7 mouse cellular contexts compared by ENCODE assay signal in genomic region chr9:46392641-46393321, GRCm38 (mm10).
DNase-seq lines count a peak whose midpoint lies in the region; ATAC-seq and TF ChIP-seq lines count a peak whose summit lies in the region.

No protein-coding gene starts in this region.

- no peak overlapping the region for H3K27ac ChIP-seq in MEL (ENCODE audit: control insufficient read depth, low read depth, low read length)
- H3K27ac ChIP-seq in bone marrow macrophage, adult 2 months (ENCODE audit: insufficient read depth, low read depth, low read length), result no peak overlapping the region
- no peak overlapping the region for H3K27ac ChIP-seq in forebrain, embryonic 12.5 days
- H3K27ac ChIP-seq in hindbrain, embryonic 15.5 days (replicated peaks), result no peak overlapping the region
- no peak overlapping the region for H3K27ac ChIP-seq in midbrain, embryonic 13.5 days

- peak; percentile 29 for TF ChIP-seq RAD21 in MEL (IDR thresholded peaks at IDR 0.05; ENCODE audit: low read depth, low read length)

- no peaks in the 10 kb centered on the region for H3K36me3 ChIP-seq in MEL (ENCODE audit: control insufficient read depth in 1 of 2, insufficient read depth in 2 of 2, low read length in 2 of 2)
- no peaks in the 10 kb centered on the region for H3K36me3 ChIP-seq in forebrain, embryonic 12.5 days (replicated peaks)
- H3K36me3 ChIP-seq in hindbrain, embryonic 15.5 days, result no peaks in the 10 kb centered on the region
- H3K36me3 ChIP-seq in midbrain, embryonic 13.5 days, result no peaks in the 10 kb centered on the region
- no peaks in the 10 kb centered on the region for H3K36me3 ChIP-seq in splenic B cell, adult 2 months (ENCODE audit: control insufficient read depth, insufficient read depth, low read length, poor library complexity, severe bottlenecking)

- 0 out of 2 replicates have a peak, but pooled peaks have one; percentile 12 for ATAC-seq in forebrain, embryonic 12.5 days (ENCODE audit: low FRiP score)
- ATAC-seq in hindbrain, embryonic 15.5 days (ENCODE audit: low FRiP score, low read depth), result 0 out of 2 replicates have a peak, but pooled peaks have one; percentile 32
- ATAC-seq in midbrain, embryonic 13.5 days, result peak; percentile 28

- no peak overlapping the region for H3K9ac ChIP-seq in MEL (ENCODE audit: control insufficient read depth, low read depth, low read length, poor library complexity, severe bottlenecking)
- no peak overlapping the region for H3K9ac ChIP-seq in forebrain, embryonic 12.5 days
- H3K9ac ChIP-seq in hindbrain, embryonic 15.5 days, result no peak overlapping the region
- 0 out of 2 replicates have a peak overlapping the region, but pooled peaks have one; percentile 28 for H3K9ac ChIP-seq in midbrain, embryonic 13.5 days (replicated peaks)

- H3K79me2 ChIP-seq in MEL (ENCODE audit: control insufficient read depth, insufficient read depth, low read length, poor library complexity), result no peaks in the 10 kb centered on the region

- H3K4me3 ChIP-seq in MEL (ENCODE audit: control insufficient read depth in 1 of 2, insufficient read depth in 1 of 2, low read depth in 2 of 2, low read length in 2 of 2), result no peak overlapping the region
- no peak overlapping the region for H3K4me3 ChIP-seq in bone marrow macrophage, adult 2 months (ENCODE audit: insufficient read depth, low read length)
- H3K4me3 ChIP-seq in forebrain, embryonic 12.5 days (replicated peaks), result no peak overlapping the region
- H3K4me3 ChIP-seq in hindbrain, embryonic 15.5 days, result no peak overlapping the region
- no peak overlapping the region for H3K4me3 ChIP-seq in midbrain, embryonic 13.5 days (replicated peaks)

- WGBS in forebrain, embryonic 12.5 days, result 4% methylated on average over 23 of the region's 23 CpGs
- 6% methylated on average over 23 of the region's 23 CpGs for WGBS in hindbrain, embryonic 15.5 days
- 7% methylated on average over 23 of the region's 23 CpGs for WGBS in midbrain, embryonic 13.5 days

- TF ChIP-seq EP300 in MEL (IDR thresholded peaks at IDR 0.05; ENCODE audit: low read depth in 1 of 2, low read length in 2 of 2), result no peak

- H3K27me3 ChIP-seq in MEL (ENCODE audit: control insufficient read depth in 1 of 2, insufficient read depth in 2 of 2, low read length in 2 of 2), result no peaks in the 10 kb centered on the region
- H3K27me3 ChIP-seq in forebrain, embryonic 12.5 days, result peaks cover 46% of the 10 kb centered on the region
- H3K27me3 ChIP-seq in hindbrain, embryonic 15.5 days, result no peaks in the 10 kb centered on the region
- H3K27me3 ChIP-seq in midbrain, embryonic 13.5 days, result peaks cover 30% of the 10 kb centered on the region
- no peaks in the 10 kb centered on the region for H3K27me3 ChIP-seq in splenic B cell, adult 2 months (ENCODE audit: control insufficient read depth, insufficient read depth, low read length, poor library complexity, severe bottlenecking)

- TF ChIP-seq CTCF in MEL (IDR thresholded peaks at IDR 0.05 in 2 of 3, conservative IDR thresholded peaks at IDR 0.05 in 1 of 3; ENCODE audit: control insufficient read depth in 1 of 3, insufficient read depth in 1 of 3, low read depth in 2 of 3, low read length in 3 of 3, poor library complexity in 1 of 3, severe bottlenecking in 1 of 3), result peak in 2 of 3 experiments; percentile 29 to 68; a peak in 5 of 6 replicates
- TF ChIP-seq CTCF in bone marrow macrophage, adult 2 months (IDR thresholded peaks at IDR 0.05; ENCODE audit: low read depth, low read length), result peak; percentile 84

- no peak for DNase-seq in MEL (ENCODE audit: low read depth, low spot score)
- DNase-seq in left cerebral cortex, postnatal 14 days (ENCODE audit: low spot score in 2 of 2), result peak; percentile 42 to 62
- peak; percentile 26 for DNase-seq in splenic B cell, adult 2 months (ENCODE audit: low read depth, low spot score)

- no peaks in the 10 kb centered on the region for H3K9me3 ChIP-seq in MEL (replicated peaks; ENCODE audit: insufficient read depth, low read length)
- no peaks in the 10 kb centered on the region for H3K9me3 ChIP-seq in forebrain, embryonic 12.5 days
- H3K9me3 ChIP-seq in hindbrain, embryonic 15.5 days, result no peaks in the 10 kb centered on the region
- H3K9me3 ChIP-seq in midbrain, embryonic 13.5 days, result no peaks in the 10 kb centered on the region

- intact Hi-C loops in left cerebral cortex, postnatal 14 days (cut with DNase I), result loop anchor here (5.0 kb wide), 1 partner anchor 210 kb away; no protein-coding TSS in a partner anchor

- H3K4me1 ChIP-seq in MEL (ENCODE audit: control insufficient read depth in 1 of 2, insufficient read depth in 2 of 2, low read length in 2 of 2), result no peaks in the 10 kb centered on the region
- no peaks in the 10 kb centered on the region for H3K4me1 ChIP-seq in bone marrow macrophage, adult 2 months (ENCODE audit: control insufficient read depth, insufficient read depth, low read length)
- H3K4me1 ChIP-seq in forebrain, embryonic 12.5 days, result peaks cover 47% of the 10 kb centered on the region
- peaks cover 26% of the 10 kb centered on the region for H3K4me1 ChIP-seq in hindbrain, embryonic 15.5 days (replicated peaks)
- H3K4me1 ChIP-seq in midbrain, embryonic 13.5 days (replicated peaks), result peaks cover 48% of the 10 kb centered on the region

- no peak for TF ChIP-seq POLR2A in MEL (IDR thresholded peaks at IDR 0.05; ENCODE audit: control insufficient read depth in 1 of 2, insufficient read depth in 1 of 2, low read depth in 1 of 2, low read length in 2 of 2, poor library complexity in 1 of 2)
- no peak for TF ChIP-seq POLR2A in bone marrow macrophage, adult 2 months (IDR thresholded peaks at IDR 0.05; ENCODE audit: borderline replicate concordance, low read depth, low read length)

- peak overlapping the region; percentile 13 for H3K4me2 ChIP-seq in forebrain, embryonic 12.5 days
- H3K4me2 ChIP-seq in hindbrain, embryonic 15.5 days, result peak overlapping the region; percentile 22
- H3K4me2 ChIP-seq in midbrain, embryonic 13.5 days (replicated peaks), result peak overlapping the region; percentile 33

TF ChIP-seq in MEL, 35 proteins besides CTCF, POLR2A, EP300 and RAD21:
- TF ChIP-seq ZKSCAN1 (IDR thresholded peaks at IDR 0.05; ENCODE audit: low read depth, low read length) (no peak), SIN3A (IDR thresholded peaks at IDR 0.05; ENCODE audit: low read length) (no peak), GATA1 (IDR thresholded peaks at IDR 0.05; ENCODE audit: low read depth, low read length) (no peak), KAT2A (conservative IDR thresholded peaks at IDR 0.05; ENCODE audit: low read depth, low read length) (no peak), ZC3H11A (IDR thresholded peaks at IDR 0.05; ENCODE audit: low read depth, low read length) (no peak), MEF2A (IDR thresholded peaks at IDR 0.05; ENCODE audit: extremely low read depth, insufficient replicate concordance, low read depth, low read length, poor library complexity, severe bottlenecking) (no peak), ELF1 (IDR thresholded peaks at IDR 0.05; ENCODE audit: low read depth, low read length) (no peak), MYC (IDR thresholded peaks at IDR 0.05; ENCODE audit: low read depth, low read length) (no peak), MAFK (IDR thresholded peaks at IDR 0.05; ENCODE audit: borderline replicate concordance, low read depth, low read length) (no peak), TCF12 (IDR thresholded peaks at IDR 0.05; ENCODE audit: low read depth, low read length) (no peak), ZMIZ1 (IDR thresholded peaks at IDR 0.05; ENCODE audit: low read depth, low read length) (no peak), POLR2AphosphoS2 (IDR thresholded peaks at IDR 0.05; ENCODE audit: low read length) (no peak), USF1 (IDR thresholded peaks at IDR 0.05; ENCODE audit: low read depth, low read length) (no peak), MAZ (IDR thresholded peaks at IDR 0.05; ENCODE audit: low read depth, low read length) (no peak)
TF ChIP-seq in MEL: peak in this region for 0.
